Mouse (Mus musculus): ENCODE data around the gene Glb1l. TPM values are rescaled to one million over a fixed set of nuclear protein-coding genes. Genes with fewer than 3 reads are reported as not detected.
"Not testable (repeated sequence)": the region's sequence is repeated elsewhere in the genome, so short reads cannot be mapped to it uniquely, and the experiment has no call there.

Glb1l gene
- polyA plus RNA-seq, 1 experiment from 2014 or later = 25.4 TPM

DNA sequence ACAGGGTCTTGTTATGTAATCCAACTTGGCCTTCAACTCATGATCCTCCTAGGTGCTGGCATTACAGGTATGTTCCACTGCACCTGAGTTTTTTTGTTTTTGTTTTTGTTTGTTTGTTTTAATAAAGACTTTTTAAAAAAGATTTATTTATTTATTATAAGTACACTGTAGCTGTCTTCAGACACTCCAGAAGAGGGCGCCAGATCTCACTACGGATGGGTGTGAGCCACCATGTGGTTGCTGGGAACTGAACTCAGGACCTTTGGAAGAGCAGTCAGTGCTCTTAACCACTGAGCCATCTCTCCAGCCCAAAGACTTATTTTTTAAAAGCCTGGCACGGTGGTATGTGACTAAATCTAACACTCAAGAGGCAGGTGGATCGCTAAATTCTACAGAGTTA is 21.9 kb upstream of the Glb1l start:
- not testable (repeated sequence) for H3K27ac ChIP-seq (ENCODE audit: low read length); H3K9me3 ChIP-seq (replicated peaks; ENCODE audit: control insufficient read depth, low read length, poor library complexity, severe bottlenecking); H3K4me3 ChIP-seq (ENCODE audit: low read depth, low read length); H3K4me1 ChIP-seq (ENCODE audit: control insufficient read depth, insufficient read depth, low read length); H3K4me2 ChIP-seq (ENCODE audit: low read length); H3K9ac ChIP-seq (ENCODE audit: low read depth, low read length); H3K27me3 ChIP-seq (ENCODE audit: control insufficient read depth, insufficient read depth, low read depth, low read length); H3K36me3 ChIP-seq (ENCODE audit: control insufficient read depth, insufficient read depth, low read length); ATAC-seq
- WGBS = 66% methylated on average over 4 of the region's 4 CpGs

GRCm38 (mm10) chr1:75231664-75232152 is 21.1 kb upstream of the Glb1l start, which contains the start of gene A630095N17Rik:
TSS of gene A630095N17Rik (minus strand) at chr1:75232102.
- no peak within 1 kb of the TSS for H3K4me2 ChIP-seq (ENCODE audit: low read length)
- H3K4me1 ChIP-seq (ENCODE audit: control insufficient read depth, insufficient read depth, low read length) = no peaks in the 10 kb centered on the region; the same call in 1 of the 2 replicates
- no peaks in the 10 kb centered on the region for H3K36me3 ChIP-seq (ENCODE audit: control insufficient read depth, insufficient read depth, low read length)
- H3K27me3 ChIP-seq (ENCODE audit: control insufficient read depth, insufficient read depth, low read depth, low read length) = no peaks in the 10 kb centered on the region
- WGBS = 79% methylated on average over 5 of the region's 5 CpGs
- no peak within 1 kb of the TSS for H3K4me3 ChIP-seq (ENCODE audit: low read depth, low read length)
- H3K9ac ChIP-seq (ENCODE audit: low read depth, low read length) = no peak within 1 kb of the TSS
- H3K27ac ChIP-seq (ENCODE audit: low read length) = no peak within 1 kb of the TSS
- ATAC-seq = no peak
- no peaks in the 10 kb centered on the region for H3K9me3 ChIP-seq (replicated peaks; ENCODE audit: control insufficient read depth, low read length, poor library complexity, severe bottlenecking)

GRCm38 (mm10) chr1:75231224-75231623 is 20.6 kb upstream of the Glb1l start:
- H3K27ac ChIP-seq (ENCODE audit: low read length) = no peak overlapping the region
- WGBS = 81% methylated on average over 4 of the region's 4 CpGs

GRCm38 (mm10) chr1:75230335-75230994 is 19.9 kb upstream of the Glb1l start:
- Histone ChIP-seq H3K4me1 (ENCODE audit: control insufficient read depth, insufficient read depth, low read length) (no peaks in the 10 kb centered on the region; the same call in 1 of the 2 replicates), H3K27ac (ENCODE audit: low read length) (no peak overlapping the region), H3K27me3 (ENCODE audit: control insufficient read depth, insufficient read depth, low read depth, low read length) (no peaks in the 10 kb centered on the region), H3K36me3 (ENCODE audit: control insufficient read depth, insufficient read depth, low read length) (no peaks in the 10 kb centered on the region), H3K4me3 (ENCODE audit: low read depth, low read length) (no peak overlapping the region), H3K9ac (ENCODE audit: low read depth, low read length) (no peak overlapping the region), H3K9me3 (replicated peaks; ENCODE audit: control insufficient read depth, low read length, poor library complexity, severe bottlenecking) (no peaks in the 10 kb centered on the region), H3K4me2 (ENCODE audit: low read length) (no peak overlapping the region)
- ATAC-seq = no peak
- WGBS = 76% methylated on average over 7 of the region's 7 CpGs

More at GRCm38 (mm10) chr1:75231224-75231623, 20.6 kb upstream of the Glb1l start:
- no peak overlapping the region for H3K4me3 ChIP-seq (ENCODE audit: low read depth, low read length)
- no peak overlapping the region for H3K9ac ChIP-seq (ENCODE audit: low read depth, low read length)
- no peaks in the 10 kb centered on the region for H3K9me3 ChIP-seq (replicated peaks; ENCODE audit: control insufficient read depth, low read length, poor library complexity, severe bottlenecking)
- H3K4me2 ChIP-seq (ENCODE audit: low read length) = no peak overlapping the region
- ATAC-seq = no peak
- H3K36me3 ChIP-seq (ENCODE audit: control insufficient read depth, insufficient read depth, low read length) = no peaks in the 10 kb centered on the region
- H3K27me3 ChIP-seq (ENCODE audit: control insufficient read depth, insufficient read depth, low read depth, low read length) = no peaks in the 10 kb centered on the region
- no peaks in the 10 kb centered on the region; the same call in 1 of the 2 replicates for H3K4me1 ChIP-seq (ENCODE audit: control insufficient read depth, insufficient read depth, low read length)

GRCm38 (mm10) chr1:75229158-75229557 is 18.5 kb upstream of the Glb1l start:
- H3K4me3 ChIP-seq (ENCODE audit: low read depth, low read length) = no peak overlapping the region
- no peaks in the 10 kb centered on the region for H3K9me3 ChIP-seq (replicated peaks; ENCODE audit: control insufficient read depth, low read length, poor library complexity, severe bottlenecking)
- no peaks in the 10 kb centered on the region for H3K27me3 ChIP-seq (ENCODE audit: control insufficient read depth, insufficient read depth, low read depth, low read length)
- H3K27ac ChIP-seq (ENCODE audit: low read length) = no peak overlapping the region
- H3K4me2 ChIP-seq (ENCODE audit: low read length) = no peak overlapping the region
- ATAC-seq = no peak
- H3K4me1 ChIP-seq (ENCODE audit: control insufficient read depth, insufficient read depth, low read length) = no peaks in the 10 kb centered on the region
- H3K9ac ChIP-seq (ENCODE audit: low read depth, low read length) = no peak overlapping the region
- no peaks in the 10 kb centered on the region for H3K36me3 ChIP-seq (ENCODE audit: control insufficient read depth, insufficient read depth, low read length)
- 78% methylated on average over 4 of the region's 4 CpGs for WGBS

DNA sequence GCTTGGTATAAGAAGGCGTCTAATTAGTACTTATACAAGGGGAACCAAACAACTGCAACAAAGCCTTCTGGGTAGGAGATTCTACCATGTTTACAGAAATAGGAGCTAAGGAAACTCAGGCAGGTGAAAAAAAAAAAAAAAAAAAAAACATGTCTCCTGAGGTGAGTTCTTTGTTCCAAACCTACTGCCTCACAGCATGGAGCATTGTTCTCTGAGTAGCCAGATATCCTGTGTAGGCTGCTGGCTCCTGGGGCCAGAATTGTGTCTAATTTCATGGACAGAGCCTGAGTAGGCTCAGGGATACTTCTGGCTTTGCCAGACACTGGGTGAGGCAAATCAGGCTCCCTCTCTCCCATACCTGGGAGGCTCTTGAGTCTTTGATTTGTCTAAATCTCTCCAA is 17.0 kb upstream of the Glb1l start:
- WGBS = 65% methylated on average over 1 of the region's 1 CpGs
- H3K36me3 ChIP-seq (ENCODE audit: control insufficient read depth, insufficient read depth, low read length) = no peaks in the 10 kb centered on the region
- no peak for ATAC-seq
- H3K4me1 ChIP-seq (ENCODE audit: control insufficient read depth, insufficient read depth, low read length) = no peaks in the 10 kb centered on the region
- H3K4me2 ChIP-seq (ENCODE audit: low read length) = no peak overlapping the region
- no peaks in the 10 kb centered on the region for H3K9me3 ChIP-seq (replicated peaks; ENCODE audit: control insufficient read depth, low read length, poor library complexity, severe bottlenecking)
- no peaks in the 10 kb centered on the region for H3K27me3 ChIP-seq (ENCODE audit: control insufficient read depth, insufficient read depth, low read depth, low read length)
- H3K9ac ChIP-seq (ENCODE audit: low read depth, low read length) = no peak overlapping the region
- H3K27ac ChIP-seq (ENCODE audit: low read length) = no peak overlapping the region
- no peak overlapping the region for H3K4me3 ChIP-seq (ENCODE audit: low read depth, low read length)

DNA sequence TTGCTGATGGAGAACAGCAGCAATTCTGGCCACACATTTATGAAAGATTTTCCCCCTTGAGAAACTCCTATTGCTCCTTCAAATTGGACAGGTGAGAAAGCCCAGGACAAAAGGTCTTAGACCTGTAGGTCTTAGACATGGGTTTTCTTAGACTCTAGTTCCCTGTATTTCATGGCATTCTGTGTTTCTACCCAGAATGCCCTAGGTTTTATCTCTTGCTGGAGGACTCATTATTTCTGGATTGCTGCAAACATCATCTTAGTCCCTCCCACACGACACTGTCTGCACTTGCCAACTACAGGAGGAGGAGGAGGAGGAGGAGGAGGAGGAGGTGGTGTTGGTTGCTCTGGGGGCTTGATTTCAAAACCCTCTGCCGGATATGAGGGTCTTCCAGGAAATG is 15.5 kb upstream of the Glb1l start:
- WGBS = 78% methylated on average over 2 of the region's 2 CpGs
- no peaks in the 10 kb centered on the region for H3K36me3 ChIP-seq (ENCODE audit: control insufficient read depth, insufficient read depth, low read length)
- ATAC-seq = no peak
- H3K27me3 ChIP-seq (ENCODE audit: control insufficient read depth, insufficient read depth, low read depth, low read length) = peaks cover 10% of the 10 kb centered on the region
- H3K27ac ChIP-seq (ENCODE audit: low read length) = no peak overlapping the region
- H3K4me2 ChIP-seq (ENCODE audit: low read length) = no peak overlapping the region
- no peaks in the 10 kb centered on the region for H3K4me1 ChIP-seq (ENCODE audit: control insufficient read depth, insufficient read depth, low read length)
- H3K9me3 ChIP-seq (replicated peaks; ENCODE audit: control insufficient read depth, low read length, poor library complexity, severe bottlenecking) = no peaks in the 10 kb centered on the region
- H3K9ac ChIP-seq (ENCODE audit: low read depth, low read length) = no peak overlapping the region
- no peak overlapping the region for H3K4me3 ChIP-seq (ENCODE audit: low read depth, low read length)

- 60% methylated on average over 3 of the region's 3 CpGs for WGBS
- ATAC-seq = no peak
- Histone ChIP-seq H3K9me3 (replicated peaks; ENCODE audit: control insufficient read depth, low read length, poor library complexity, severe bottlenecking) (no peaks in the 10 kb centered on the region), H3K4me1 (ENCODE audit: control insufficient read depth, insufficient read depth, low read length) (no peaks in the 10 kb centered on the region), H3K36me3 (ENCODE audit: control insufficient read depth, insufficient read depth, low read length) (no peaks in the 10 kb centered on the region), H3K27ac (ENCODE audit: low read length) (no peak overlapping the region), H3K27me3 (ENCODE audit: control insufficient read depth, insufficient read depth, low read depth, low read length) (peaks cover 16% of the 10 kb centered on the region), H3K4me3 (ENCODE audit: low read depth, low read length) (no peak overlapping the region), H3K4me2 (ENCODE audit: low read length) (no peak overlapping the region), H3K9ac (ENCODE audit: low read depth, low read length) (no peak overlapping the region)
These were observed 14.9 kb upstream of the Glb1l start for GRCm38 (mm10) chr1:75225473-75225872.

- no peak overlapping the region for H3K4me3 ChIP-seq (ENCODE audit: low read depth, low read length)
- no peak for ATAC-seq
- H3K4me2 ChIP-seq (ENCODE audit: low read length) = no peak overlapping the region
- 70% methylated on average over 6 of the region's 6 CpGs for WGBS
- no peaks in the 10 kb centered on the region for H3K9me3 ChIP-seq (replicated peaks; ENCODE audit: control insufficient read depth, low read length, poor library complexity, severe bottlenecking)
- H3K9ac ChIP-seq (ENCODE audit: low read depth, low read length) = no peak overlapping the region
- peaks cover 8% of the 10 kb centered on the region; the same call in 1 of the 2 replicates for H3K4me1 ChIP-seq (ENCODE audit: control insufficient read depth, insufficient read depth, low read length)
- H3K36me3 ChIP-seq (ENCODE audit: control insufficient read depth, insufficient read depth, low read length) = no peaks in the 10 kb centered on the region
- peaks cover 27% of the 10 kb centered on the region for H3K27me3 ChIP-seq (ENCODE audit: control insufficient read depth, insufficient read depth, low read depth, low read length)
- H3K27ac ChIP-seq (ENCODE audit: low read length) = no peak overlapping the region
These were observed 12.9 kb upstream of the Glb1l start for GRCm38 (mm10) chr1:75223532-75223931.

All from midbrain, embryonic 16.5 days (tissue).